Mouse (Mus musculus) small intestine, adult 2 months (tissue): ENCODE data around the gene Ccdc24. TPM values are rescaled to one million over a fixed set of nuclear protein-coding genes. Genes with fewer than 3 reads are reported as not detected.

Experiments used
- H3K27ac ChIP-seq: fragments of 200-500 bp; 2 replicates; pipeline ENCODE4 v1.5.1; 2012; ENCODE audit warnings: low read depth, low read length, control low read depth, inconsistent platforms; ENCODE audit not compliant: insufficient read depth
- H3K27me3 ChIP-seq: fragments of 200-500 bp; 2 replicates; pipeline ENCODE4 v1.6.1; 2012; ENCODE audit warnings: mild to moderate bottlenecking, moderate library complexity, low read length, inconsistent platforms; ENCODE audit not compliant: control insufficient read depth, insufficient read depth
- H3K36me3 ChIP-seq: fragments of 200-500 bp; 2 replicates; pipeline ENCODE4 v1.6.1; 2012; ENCODE audit warnings: mild to moderate bottlenecking, low read length, control low read depth, inconsistent platforms; ENCODE audit not compliant: control insufficient read depth, insufficient read depth
- H3K4me1 ChIP-seq: fragments of 200-500 bp; 2 replicates; pipeline ENCODE4 v1.6.1; 2012; ENCODE audit warnings: low read length, inconsistent platforms, mixed read lengths; ENCODE audit not compliant: control insufficient read depth, insufficient read depth, insufficient read length
- H3K4me3 ChIP-seq: fragments of 200-500 bp; 2 replicates; pipeline ENCODE4 v1.5.1; 2012; ENCODE audit warnings: low read depth, mild to moderate bottlenecking, control low read depth, inconsistent platforms, low read length, moderate library complexity
- CTCF ChIP-seq: fragments of 200-500 bp; IDR thresholded peaks from 2 replicates; pipeline ENCODE4 v1.5.1; 2012; ENCODE audit warnings: low read depth, mild to moderate bottlenecking, control low read depth, inconsistent platforms, low read length, moderate library complexity, mixed read lengths; ENCODE audit not compliant: insufficient replicate concordance, insufficient read length; ENCODE audit errors: extremely low read depth
- POLR2A ChIP-seq: fragments of 200-500 bp; IDR thresholded peaks from 2 replicates; pipeline ENCODE4 v1.6.1; 2012; ENCODE audit warnings: low read depth, mild to moderate bottlenecking, control low read depth, inconsistent platforms, low read length, moderate library complexity
- WGBS: fragments of 180-500 bp; shearing (Covaris S2); methylation state at CpG from one replicate; pipeline ENCODE4 v1.1.7; 2018; 5-methylcytosine and 5-hydroxymethylcytosine counted together
- polyA plus RNA-seq: library from polyadenylated mRNA; depleted of rRNA; stranded (reverse); fragments of >200 nt; gene quantifications from 2 replicates; pipeline ENCODE4 v1.2.3, GENCODE M21; 2012

Ccdc24 gene
- polyA plus RNA-seq, 1 experiment = 2.0 TPM

DNA sequence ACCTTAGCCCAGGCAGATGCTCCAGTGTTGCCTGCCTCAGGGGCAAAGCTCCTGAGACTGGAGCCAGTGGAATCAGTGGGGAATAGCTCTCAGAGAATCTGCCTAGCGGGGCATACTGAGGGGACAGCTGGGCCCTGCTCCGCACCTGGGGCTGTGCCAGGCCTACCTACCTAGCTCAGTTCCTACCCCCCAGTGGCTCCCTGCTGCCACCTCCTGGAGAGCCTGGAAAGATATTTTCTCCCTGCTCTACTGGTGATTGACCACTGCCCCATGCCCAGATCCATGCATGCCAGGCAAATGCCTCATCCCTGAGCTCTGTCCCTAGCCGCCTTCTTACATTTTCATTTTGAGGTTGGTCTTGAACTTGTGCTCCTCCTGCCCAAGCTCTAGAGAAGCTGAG lies 13.6 kb downstream of the Ccdc24 start:
- Histone ChIP-seq H3K4me1 (peaks cover 10% of the 10 kb centered on the region), H3K36me3 (no peaks in the 10 kb centered on the region; the same call in 1 of the 2 replicates), H3K4me3 (no peak overlapping the region), H3K27ac (no peak overlapping the region), H3K27me3 (no peaks in the 10 kb centered on the region)
- 52% methylated on average over 3 of the region's 3 CpGs for WGBS
- TF ChIP-seq POLR2A = no peak
- TF ChIP-seq CTCF = peak; percentile 64; the same call in 1 of the 2 replicates

GRCm38 (mm10) chr4:117855146-117855545 lies 17.2 kb downstream of the Ccdc24 start:
- Histone ChIP-seq H3K36me3 (no peaks in the 10 kb centered on the region; the same call in 1 of the 2 replicates), H3K4me3 (no peak overlapping the region), H3K27ac (no peak overlapping the region), H3K4me1 (peaks cover 11% of the 10 kb centered on the region), H3K27me3 (no peaks in the 10 kb centered on the region)
- TF ChIP-seq POLR2A (no peak), CTCF (no peak)
- WGBS = 91% methylated on average over 9 of the region's 9 CpGs

GRCm38 (mm10) chr4:117852152-117852868 lies 20.0 kb downstream of the Ccdc24 start:
- Histone ChIP-seq H3K27ac (no peak overlapping the region), H3K4me1 (0 out of 2 replicates have a peak, but pooled peaks cover 2% of the 10 kb centered on the region), H3K36me3 (no peaks in the 10 kb centered on the region; the same call in 1 of the 2 replicates), H3K27me3 (no peaks in the 10 kb centered on the region), H3K4me3 (no peak overlapping the region)
- TF ChIP-seq CTCF (no peak), POLR2A (no peak)
- 69% methylated on average over 10 of the region's 10 CpGs for WGBS

DNA sequence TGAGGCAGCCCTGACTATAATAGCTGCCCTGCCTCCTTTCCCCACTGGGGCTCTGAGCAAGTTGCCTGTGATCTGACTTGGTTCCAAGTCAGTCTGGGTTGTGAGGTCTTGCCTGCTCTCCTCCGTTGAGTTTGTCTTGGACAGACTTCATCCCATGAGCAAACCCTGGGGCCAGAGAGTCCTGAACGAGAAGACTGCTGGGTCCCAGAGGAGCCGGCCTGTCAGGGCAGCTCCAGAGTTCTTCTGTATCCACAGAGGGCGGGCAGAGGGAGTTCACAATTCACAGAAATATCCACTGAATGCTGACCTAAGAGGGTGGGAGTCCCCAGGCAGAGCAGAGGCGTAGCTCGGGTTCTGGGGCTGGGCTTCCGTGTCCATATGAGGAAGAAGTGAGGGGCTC lies 21.5 kb downstream of the Ccdc24 start:
- TF ChIP-seq CTCF = no peak
- no peak for TF ChIP-seq POLR2A
- no peak overlapping the region for H3K4me3 ChIP-seq
- H3K4me1 ChIP-seq = 0 out of 2 replicates have a peak, but pooled peaks cover 2% of the 10 kb centered on the region
- H3K36me3 ChIP-seq = no peaks in the 10 kb centered on the region
- H3K27me3 ChIP-seq = no peaks in the 10 kb centered on the region
- H3K27ac ChIP-seq = no peak overlapping the region
- 86% methylated on average over 7 of the region's 7 CpGs for WGBS

DNA sequence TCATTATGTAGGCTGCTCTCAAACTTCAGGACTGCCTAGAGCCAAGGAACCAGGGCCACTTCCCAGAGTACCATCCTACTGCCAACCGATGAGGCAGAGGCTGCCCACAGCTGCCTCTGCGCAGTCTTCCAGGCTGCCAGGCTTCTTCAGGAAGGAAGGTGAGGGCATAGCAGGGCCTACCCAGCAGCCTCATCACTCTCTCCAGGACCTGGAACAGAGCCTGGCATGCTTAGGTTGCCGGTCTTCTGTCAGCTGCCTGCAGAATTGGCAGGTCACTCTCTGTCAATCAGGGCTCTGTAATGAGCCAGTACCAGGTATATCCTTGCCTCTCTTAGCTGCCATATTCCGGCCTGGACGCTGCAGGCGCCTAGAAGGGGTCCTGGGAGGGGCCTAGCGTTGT lies 22.2 kb downstream of the Ccdc24 start:
- 87% methylated on average over 7 of the region's 7 CpGs for WGBS
- H3K4me3 ChIP-seq = no peak overlapping the region
- H3K27me3 ChIP-seq = no peaks in the 10 kb centered on the region
- TF ChIP-seq CTCF = no peak
- no peak for TF ChIP-seq POLR2A
- no peak overlapping the region for H3K27ac ChIP-seq
- H3K36me3 ChIP-seq = no peaks in the 10 kb centered on the region
- H3K4me1 ChIP-seq = 0 out of 2 replicates have a peak, but pooled peaks cover 2% of the 10 kb centered on the region

GRCm38 (mm10) chr4:117849506-117849905 lies 22.9 kb downstream of the Ccdc24 start:
- H3K4me3 ChIP-seq = no peak overlapping the region
- 93% methylated on average over 5 of the region's 5 CpGs for WGBS
- 0 out of 2 replicates have a peak, but pooled peaks cover 2% of the 10 kb centered on the region for H3K4me1 ChIP-seq
- H3K27me3 ChIP-seq = no peaks in the 10 kb centered on the region
- H3K36me3 ChIP-seq = no peaks in the 10 kb centered on the region
- no peak overlapping the region for H3K27ac ChIP-seq
- TF ChIP-seq CTCF (no peak), POLR2A (no peak)

DNA sequence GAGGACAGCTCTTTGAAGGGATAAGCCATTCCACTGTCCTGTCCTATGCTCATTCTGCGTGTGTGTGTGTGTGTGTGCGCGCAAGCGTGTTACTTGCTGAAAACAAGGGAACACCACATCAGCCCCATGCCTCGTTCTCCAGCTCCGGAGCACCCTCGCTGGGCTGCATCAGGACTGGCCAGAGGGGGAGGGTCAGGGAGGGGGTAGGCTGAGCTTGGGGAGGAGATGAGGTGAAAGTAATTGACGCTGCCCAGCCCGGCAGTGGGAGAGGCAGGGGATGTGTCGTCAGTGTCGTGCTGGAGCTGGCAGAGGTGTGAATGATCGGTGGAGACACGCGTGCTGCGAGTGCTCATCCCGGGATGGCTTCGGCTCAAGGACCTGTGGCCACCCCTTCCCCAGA lies 23.3 kb downstream of the Ccdc24 start:
- Histone ChIP-seq H3K27me3 (no peaks in the 10 kb centered on the region), H3K4me1 (0 out of 2 replicates have a peak, but pooled peaks cover 2% of the 10 kb centered on the region), H3K27ac (no peak overlapping the region), H3K4me3 (no peak overlapping the region), H3K36me3 (no peaks in the 10 kb centered on the region)
- TF ChIP-seq CTCF (no peak), POLR2A (no peak)
- 90% methylated on average over 17 of the region's 17 CpGs for WGBS
